Mouse (Mus musculus): Measurements from ENCODE around the gene Ctnnd2. TPM values are rescaled to one million over a fixed set of nuclear protein-coding genes. Genes with fewer than 3 reads are reported as not detected.

Ctnnd2 gene
- polyA plus RNA-seq, 1 experiment from 2014 or later: 0.85 TPM

- Histone ChIP-seq H3K27me3 (replicated peaks; ENCODE audit: control insufficient read depth, insufficient read depth, low read length) (no peaks in the 10 kb centered on the region), H3K4me3 (ENCODE audit: low read depth, low read length) (no peak overlapping the region), H3K4me2 (no peak overlapping the region), H3K4me1 (replicated peaks; ENCODE audit: control insufficient read depth, insufficient read depth, low read length) (no peaks in the 10 kb centered on the region), H3K9me3 (ENCODE audit: control insufficient read depth, low read length) (no peaks in the 10 kb centered on the region), H3K27ac (ENCODE audit: low read depth, low read length) (no peak overlapping the region), H3K36me3 (ENCODE audit: control insufficient read depth, insufficient read depth, low read length) (no peaks in the 10 kb centered on the region), H3K9ac (ENCODE audit: low read depth, low read length) (no peak overlapping the region)
- ATAC-seq (replicated peaks; ENCODE audit: low FRiP score) (no peak), DNase-seq (ENCODE audit: low spot score) (no peak)
- WGBS: 51% methylated on average over 1 of the region's 1 CpGs
Measured at GRCm38 (mm10) chr15:31044983-31045382, 872.6 kb downstream of the Ctnnd2 start.

- 86% methylated on average over 5 of the region's 5 CpGs for WGBS
- no peak for DNase-seq (ENCODE audit: low spot score)
- Histone ChIP-seq H3K36me3 (ENCODE audit: control insufficient read depth, insufficient read depth, low read length) (no peaks in the 10 kb centered on the region), H3K4me1 (replicated peaks; ENCODE audit: control insufficient read depth, insufficient read depth, low read length) (no peaks in the 10 kb centered on the region), H3K4me3 (ENCODE audit: low read depth, low read length) (no peak overlapping the region), H3K4me2 (no peak overlapping the region), H3K27me3 (replicated peaks; ENCODE audit: control insufficient read depth, insufficient read depth, low read length) (no peaks in the 10 kb centered on the region), H3K9me3 (ENCODE audit: control insufficient read depth, low read length) (no peaks in the 10 kb centered on the region), H3K9ac (ENCODE audit: low read depth, low read length) (no peak overlapping the region), H3K27ac (ENCODE audit: low read depth, low read length) (no peak overlapping the region)
- ATAC-seq (replicated peaks; ENCODE audit: low FRiP score): no peak
Measured at GRCm38 (mm10) chr15:31051496-31051895, 879.1 kb downstream of the Ctnnd2 start.

- H3K27ac ChIP-seq (ENCODE audit: low read depth, low read length): no peak overlapping the region
- no peak overlapping the region for H3K4me3 ChIP-seq (ENCODE audit: low read depth, low read length)
- H3K9ac ChIP-seq (ENCODE audit: low read depth, low read length): no peak overlapping the region
- H3K4me1 ChIP-seq (replicated peaks; ENCODE audit: control insufficient read depth, insufficient read depth, low read length): no peaks in the 10 kb centered on the region
- DNase-seq (ENCODE audit: low spot score) (no peak), ATAC-seq (replicated peaks; ENCODE audit: low FRiP score) (no peak)
- WGBS: 57% methylated on average over 3 of the region's 3 CpGs
- H3K4me2 ChIP-seq: no peak overlapping the region
- H3K27me3 ChIP-seq (replicated peaks; ENCODE audit: control insufficient read depth, insufficient read depth, low read length): no peaks in the 10 kb centered on the region
- H3K36me3 ChIP-seq (ENCODE audit: control insufficient read depth, insufficient read depth, low read length): no peaks in the 10 kb centered on the region
- H3K9me3 ChIP-seq (ENCODE audit: control insufficient read depth, low read length): no peaks in the 10 kb centered on the region
Measured at GRCm38 (mm10) chr15:31056145-31056544, 883.8 kb downstream of the Ctnnd2 start.

- no peak overlapping the region for H3K4me2 ChIP-seq
- DNase-seq (ENCODE audit: low spot score) (no peak), ATAC-seq (replicated peaks; ENCODE audit: low FRiP score) (no peak)
- no peak overlapping the region for H3K9ac ChIP-seq (ENCODE audit: low read depth, low read length)
- no peaks in the 10 kb centered on the region for H3K27me3 ChIP-seq (replicated peaks; ENCODE audit: control insufficient read depth, insufficient read depth, low read length)
- no peaks in the 10 kb centered on the region for H3K36me3 ChIP-seq (ENCODE audit: control insufficient read depth, insufficient read depth, low read length)
- no peaks in the 10 kb centered on the region for H3K9me3 ChIP-seq (ENCODE audit: control insufficient read depth, low read length)
- 81% methylated on average over 6 of the region's 6 CpGs for WGBS
- H3K4me3 ChIP-seq (ENCODE audit: low read depth, low read length): no peak overlapping the region
- no peaks in the 10 kb centered on the region for H3K4me1 ChIP-seq (replicated peaks; ENCODE audit: control insufficient read depth, insufficient read depth, low read length)
- no peak overlapping the region for H3K27ac ChIP-seq (ENCODE audit: low read depth, low read length)
Measured at GRCm38 (mm10) chr15:31058315-31058714, 885.9 kb downstream of the Ctnnd2 start.

GRCm38 (mm10) chr15:31063734-31064133 is 891.3 kb downstream of the Ctnnd2 start:
- no peak overlapping the region for H3K4me2 ChIP-seq
- ATAC-seq (replicated peaks; ENCODE audit: low FRiP score) (no peak), DNase-seq (ENCODE audit: low spot score) (no peak)
- no peaks in the 10 kb centered on the region for H3K4me1 ChIP-seq (replicated peaks; ENCODE audit: control insufficient read depth, insufficient read depth, low read length)
- 47% methylated on average over 3 of the region's 3 CpGs for WGBS
- no peak overlapping the region for H3K4me3 ChIP-seq (ENCODE audit: low read depth, low read length)
- no peaks in the 10 kb centered on the region for H3K9me3 ChIP-seq (ENCODE audit: control insufficient read depth, low read length)
- H3K36me3 ChIP-seq (ENCODE audit: control insufficient read depth, insufficient read depth, low read length): no peaks in the 10 kb centered on the region
- no peaks in the 10 kb centered on the region for H3K27me3 ChIP-seq (replicated peaks; ENCODE audit: control insufficient read depth, insufficient read depth, low read length)
- no peak overlapping the region for H3K27ac ChIP-seq (ENCODE audit: low read depth, low read length)
- no peak overlapping the region for H3K9ac ChIP-seq (ENCODE audit: low read depth, low read length)

GRCm38 (mm10) chr15:31068127-31068526 is 895.7 kb downstream of the Ctnnd2 start:
- DNase-seq (ENCODE audit: low spot score): no peak
- Histone ChIP-seq H3K27me3 (replicated peaks; ENCODE audit: control insufficient read depth, insufficient read depth, low read length) (no peaks in the 10 kb centered on the region), H3K9me3 (ENCODE audit: control insufficient read depth, low read length) (no peaks in the 10 kb centered on the region), H3K4me1 (replicated peaks; ENCODE audit: control insufficient read depth, insufficient read depth, low read length) (no peaks in the 10 kb centered on the region), H3K4me2 (no peak overlapping the region), H3K36me3 (ENCODE audit: control insufficient read depth, insufficient read depth, low read length) (no peaks in the 10 kb centered on the region), H3K4me3 (ENCODE audit: low read depth, low read length) (no peak overlapping the region), H3K9ac (ENCODE audit: low read depth, low read length) (no peak overlapping the region), H3K27ac (ENCODE audit: low read depth, low read length) (no peak overlapping the region)
- WGBS: 65% methylated on average over 2 of the region's 2 CpGs
- ATAC-seq (replicated peaks; ENCODE audit: low FRiP score): no peak

- 78% methylated on average over 5 of the region's 5 CpGs for WGBS
- ATAC-seq (replicated peaks; ENCODE audit: low FRiP score): no peak
- H3K4me2 ChIP-seq: no peak overlapping the region
Measured at GRCm38 (mm10) chr15:31070311-31070710, 897.9 kb downstream of the Ctnnd2 start.

More at GRCm38 (mm10) chr15:31070311-31070710, 897.9 kb downstream of the Ctnnd2 start:
- H3K9ac ChIP-seq (ENCODE audit: low read depth, low read length): no peak overlapping the region
- no peaks in the 10 kb centered on the region for H3K4me1 ChIP-seq (replicated peaks; ENCODE audit: control insufficient read depth, insufficient read depth, low read length)
- H3K27ac ChIP-seq (ENCODE audit: low read depth, low read length): no peak overlapping the region
- no peaks in the 10 kb centered on the region for H3K9me3 ChIP-seq (ENCODE audit: control insufficient read depth, low read length)
- no peak for DNase-seq (ENCODE audit: low spot score)
- H3K4me3 ChIP-seq (ENCODE audit: low read depth, low read length): no peak overlapping the region
- no peaks in the 10 kb centered on the region for H3K27me3 ChIP-seq (replicated peaks; ENCODE audit: control insufficient read depth, insufficient read depth, low read length)
- H3K36me3 ChIP-seq (ENCODE audit: control insufficient read depth, insufficient read depth, low read length): no peaks in the 10 kb centered on the region
